Mouse (Mus musculus): ENCODE data around the gene 4930452B06Rik. TPM values are rescaled to one million over a fixed set of nuclear protein-coding genes. Genes with fewer than 3 reads are reported as not detected.

Gene 4930452B06Rik
- polyA plus RNA-seq, 1 experiment from 2014 or later = 14.3 TPM

DNA sequence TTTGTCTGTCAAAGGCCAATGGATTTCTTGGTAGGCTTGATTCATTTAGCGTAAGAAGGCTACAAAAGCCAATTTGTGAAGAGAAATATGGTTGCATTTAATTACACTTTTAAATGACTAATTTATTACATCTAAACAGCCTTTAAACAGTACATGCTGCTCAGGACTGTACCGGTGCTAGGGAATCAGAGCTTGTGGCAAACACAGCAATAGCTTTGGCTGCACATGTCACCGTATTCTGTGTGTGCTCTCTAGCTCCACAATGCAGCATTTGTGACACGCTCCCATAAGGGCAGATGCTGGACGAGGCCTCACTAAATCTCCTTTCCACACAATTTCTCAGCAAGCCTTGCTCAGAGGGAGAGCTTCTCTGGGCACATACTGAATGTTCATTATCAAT lies 187.9 kb downstream of the 4930452B06Rik start:
- no peak overlapping the region for H3K4me2 ChIP-seq (replicated peaks; ENCODE audit: low read depth, low read length)
- WGBS = 79% methylated on average over 5 of the region's 5 CpGs
- no peaks in the 10 kb centered on the region for H3K4me1 ChIP-seq (ENCODE audit: control insufficient read depth, insufficient read depth, low read length)
- no peak overlapping the region for H3K4me3 ChIP-seq (ENCODE audit: low read depth, low read length)
- H3K27ac ChIP-seq (ENCODE audit: low read length) = no peak overlapping the region
- no peak overlapping the region for H3K9ac ChIP-seq (replicated peaks; ENCODE audit: low read depth, low read length)
- no peaks in the 10 kb centered on the region for H3K27me3 ChIP-seq (ENCODE audit: control insufficient read depth, insufficient read depth, low read length)
- no peaks in the 10 kb centered on the region for H3K9me3 ChIP-seq (ENCODE audit: control insufficient read depth, low read depth, low read length)
- H3K36me3 ChIP-seq (ENCODE audit: control insufficient read depth, insufficient read depth, low read length) = no peaks in the 10 kb centered on the region
- no peak for ATAC-seq (ENCODE audit: insufficient number of reproducible peaks, insufficient read depth, low FRiP score, low read depth)

DNA sequence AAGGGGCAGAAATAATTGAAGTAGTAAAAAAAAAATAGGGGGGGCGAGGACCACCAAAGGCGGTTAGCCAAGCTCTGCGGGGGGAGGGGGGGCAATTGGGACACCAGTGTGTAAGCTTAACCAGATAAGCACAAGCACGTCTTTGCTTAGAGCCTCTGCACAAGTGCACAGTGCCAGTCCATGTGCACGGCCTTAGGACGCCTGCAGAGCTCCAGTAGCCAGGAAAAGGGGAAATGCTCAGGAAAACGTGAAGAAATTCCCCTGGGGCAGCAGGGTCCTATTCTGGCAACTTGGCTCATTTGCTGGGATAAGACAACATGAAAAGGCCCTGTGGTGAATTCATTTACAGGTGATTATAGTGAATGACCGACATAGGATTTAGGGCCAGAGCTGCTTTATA lies 188.7 kb downstream of the 4930452B06Rik start:
- H3K27ac ChIP-seq (ENCODE audit: low read length) = no peak overlapping the region
- ATAC-seq (ENCODE audit: insufficient number of reproducible peaks, insufficient read depth, low FRiP score, low read depth) = no peak

DNA sequence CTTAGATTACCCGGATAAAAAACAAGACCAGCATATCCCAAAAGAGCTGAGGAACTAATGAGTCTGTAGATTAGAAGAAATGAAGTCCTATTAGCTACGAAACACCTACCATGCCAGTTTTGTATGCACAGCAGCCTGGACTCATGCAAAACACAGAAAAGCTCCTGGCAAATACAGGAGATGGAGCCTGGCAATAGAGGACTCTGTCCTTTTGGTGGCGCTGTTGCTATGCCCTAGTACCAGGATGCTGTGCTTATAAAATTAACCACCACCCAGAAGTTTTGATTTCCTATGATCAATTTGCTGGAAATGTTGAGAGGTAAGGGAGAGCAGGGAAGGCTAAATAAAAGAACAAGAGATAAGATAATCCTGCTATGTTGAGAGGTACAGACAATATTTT lies 189.4 kb downstream of the 4930452B06Rik start:
- Histone ChIP-seq H3K27me3 (ENCODE audit: control insufficient read depth, insufficient read depth, low read length) (no peaks in the 10 kb centered on the region), H3K9me3 (ENCODE audit: control insufficient read depth, low read depth, low read length) (no peaks in the 10 kb centered on the region), H3K9ac (replicated peaks; ENCODE audit: low read depth, low read length) (no peak overlapping the region), H3K4me1 (ENCODE audit: control insufficient read depth, insufficient read depth, low read length) (no peaks in the 10 kb centered on the region), H3K4me3 (ENCODE audit: low read depth, low read length) (no peak overlapping the region), H3K4me2 (replicated peaks; ENCODE audit: low read depth, low read length) (no peak overlapping the region), H3K27ac (ENCODE audit: low read length) (no peak overlapping the region), H3K36me3 (ENCODE audit: control insufficient read depth, insufficient read depth, low read length) (no peaks in the 10 kb centered on the region)
- WGBS = 72% methylated on average over 3 of the region's 3 CpGs
- ATAC-seq (ENCODE audit: insufficient number of reproducible peaks, insufficient read depth, low FRiP score, low read depth) = no peak

More for the DNA sequence above, 188.7 kb downstream of the 4930452B06Rik start:
- H3K4me3 ChIP-seq (ENCODE audit: low read depth, low read length) = no peak overlapping the region
- no peaks in the 10 kb centered on the region for H3K27me3 ChIP-seq (ENCODE audit: control insufficient read depth, insufficient read depth, low read length)
- 79% methylated on average over 8 of the region's 8 CpGs for WGBS
- no peak overlapping the region for H3K9ac ChIP-seq (replicated peaks; ENCODE audit: low read depth, low read length)
- no peaks in the 10 kb centered on the region for H3K4me1 ChIP-seq (ENCODE audit: control insufficient read depth, insufficient read depth, low read length)
- no peak overlapping the region for H3K4me2 ChIP-seq (replicated peaks; ENCODE audit: low read depth, low read length)
- H3K9me3 ChIP-seq (ENCODE audit: control insufficient read depth, low read depth, low read length) = no peaks in the 10 kb centered on the region
- H3K36me3 ChIP-seq (ENCODE audit: control insufficient read depth, insufficient read depth, low read length) = no peaks in the 10 kb centered on the region

DNA sequence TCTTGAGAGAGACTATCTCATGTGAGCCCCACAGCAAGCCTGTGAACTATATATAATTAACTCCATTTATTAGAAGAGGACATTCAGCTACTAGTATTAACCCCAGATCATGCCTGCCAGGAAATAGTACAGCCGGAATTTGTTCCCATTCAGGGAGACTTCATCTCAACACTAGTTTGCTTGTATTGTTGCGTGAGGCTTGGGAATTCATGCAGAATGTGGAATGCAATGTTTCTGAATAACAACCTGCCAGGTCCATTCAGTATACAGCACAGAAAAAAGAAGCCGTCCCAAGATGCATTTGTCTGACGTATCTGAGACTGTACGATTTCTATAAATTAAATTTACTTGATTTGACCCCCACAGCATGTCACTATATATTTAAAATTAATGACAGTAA lies 190.2 kb downstream of the 4930452B06Rik start:
- Histone ChIP-seq H3K36me3 (ENCODE audit: control insufficient read depth, insufficient read depth, low read length) (no peaks in the 10 kb centered on the region), H3K4me2 (replicated peaks; ENCODE audit: low read depth, low read length) (no peak overlapping the region), H3K27me3 (ENCODE audit: control insufficient read depth, insufficient read depth, low read length) (no peaks in the 10 kb centered on the region), H3K9ac (replicated peaks; ENCODE audit: low read depth, low read length) (no peak overlapping the region), H3K27ac (ENCODE audit: low read length) (no peak overlapping the region), H3K4me1 (ENCODE audit: control insufficient read depth, insufficient read depth, low read length) (no peaks in the 10 kb centered on the region), H3K4me3 (ENCODE audit: low read depth, low read length) (no peak overlapping the region), H3K9me3 (ENCODE audit: control insufficient read depth, low read depth, low read length) (no peaks in the 10 kb centered on the region)
- no peak for ATAC-seq (ENCODE audit: insufficient number of reproducible peaks, insufficient read depth, low FRiP score, low read depth)
- 82% methylated on average over 5 of the region's 5 CpGs for WGBS

DNA sequence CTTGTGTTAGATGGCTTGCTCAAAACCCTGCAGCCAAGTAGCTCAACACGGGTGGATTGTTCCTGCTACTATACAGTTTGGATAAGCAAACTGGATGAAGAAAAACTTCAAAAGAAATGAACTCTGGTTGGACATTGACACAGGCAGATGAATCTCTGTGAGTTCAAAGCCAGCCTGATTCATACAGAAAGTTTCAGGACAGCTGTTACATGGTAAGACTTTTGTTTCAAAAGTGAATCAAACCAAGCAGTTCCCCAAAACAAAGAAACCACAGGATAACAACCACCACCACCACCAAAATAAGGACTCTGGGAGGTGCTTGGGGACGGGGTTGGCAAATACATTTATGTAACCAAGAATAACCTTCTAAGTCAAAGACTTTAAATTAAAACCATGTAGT lies 193.2 kb downstream of the 4930452B06Rik start:
- 75% methylated on average over 2 of the region's 2 CpGs for WGBS
- H3K4me2 ChIP-seq (replicated peaks; ENCODE audit: low read depth, low read length) = no peak overlapping the region
- no peak for ATAC-seq (ENCODE audit: insufficient number of reproducible peaks, insufficient read depth, low FRiP score, low read depth)
- no peak overlapping the region for H3K9ac ChIP-seq (replicated peaks; ENCODE audit: low read depth, low read length)
- H3K36me3 ChIP-seq (ENCODE audit: control insufficient read depth, insufficient read depth, low read length) = no peaks in the 10 kb centered on the region
- H3K27me3 ChIP-seq (ENCODE audit: control insufficient read depth, insufficient read depth, low read length) = no peaks in the 10 kb centered on the region
- no peak overlapping the region for H3K27ac ChIP-seq (ENCODE audit: low read length)
- no peak overlapping the region for H3K4me3 ChIP-seq (ENCODE audit: low read depth, low read length)
- no peaks in the 10 kb centered on the region for H3K9me3 ChIP-seq (ENCODE audit: control insufficient read depth, low read depth, low read length)
- H3K4me1 ChIP-seq (ENCODE audit: control insufficient read depth, insufficient read depth, low read length) = no peaks in the 10 kb centered on the region

DNA sequence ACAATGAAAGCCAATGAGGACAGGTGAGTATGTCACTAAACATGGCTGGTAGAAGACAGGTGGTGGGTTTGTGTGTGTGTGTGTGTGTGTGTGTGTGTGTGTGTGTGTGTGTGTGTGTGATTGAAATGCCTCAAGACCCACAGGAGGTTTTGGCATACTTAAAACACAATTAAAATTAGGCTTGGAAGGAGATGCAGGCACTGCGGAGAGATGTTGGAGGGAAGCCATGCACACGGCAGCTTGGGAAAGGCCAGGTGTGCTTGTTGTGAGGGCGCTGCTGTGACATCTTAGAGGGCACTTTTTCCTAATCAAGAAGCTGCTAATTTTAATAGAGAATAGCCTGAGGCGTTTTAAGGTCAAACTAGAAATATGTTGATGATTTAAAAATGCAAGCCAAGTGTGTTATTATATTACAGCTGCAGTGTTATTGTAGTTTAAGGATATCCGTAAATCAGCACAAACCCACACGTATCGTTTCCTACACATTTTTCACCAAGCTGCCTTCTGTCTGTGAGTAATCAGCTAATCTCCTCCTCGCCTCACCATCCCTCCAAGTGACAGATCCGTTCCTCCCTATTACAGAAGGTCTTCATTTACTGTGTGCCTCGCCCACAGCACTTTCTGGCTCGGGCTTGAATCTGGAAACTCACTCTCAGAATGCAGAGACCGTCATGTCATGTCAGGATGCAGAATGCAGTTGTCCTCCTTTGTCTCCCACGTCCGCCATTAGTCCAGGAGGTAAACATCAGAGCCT lies 201.5 kb downstream of the 4930452B06Rik start:
- no peak for ATAC-seq (ENCODE audit: insufficient number of reproducible peaks, insufficient read depth, low FRiP score, low read depth)
- H3K4me1 ChIP-seq (ENCODE audit: control insufficient read depth, insufficient read depth, low read length) = no peaks in the 10 kb centered on the region
- no peaks in the 10 kb centered on the region for H3K9me3 ChIP-seq (ENCODE audit: control insufficient read depth, low read depth, low read length)

DNA sequence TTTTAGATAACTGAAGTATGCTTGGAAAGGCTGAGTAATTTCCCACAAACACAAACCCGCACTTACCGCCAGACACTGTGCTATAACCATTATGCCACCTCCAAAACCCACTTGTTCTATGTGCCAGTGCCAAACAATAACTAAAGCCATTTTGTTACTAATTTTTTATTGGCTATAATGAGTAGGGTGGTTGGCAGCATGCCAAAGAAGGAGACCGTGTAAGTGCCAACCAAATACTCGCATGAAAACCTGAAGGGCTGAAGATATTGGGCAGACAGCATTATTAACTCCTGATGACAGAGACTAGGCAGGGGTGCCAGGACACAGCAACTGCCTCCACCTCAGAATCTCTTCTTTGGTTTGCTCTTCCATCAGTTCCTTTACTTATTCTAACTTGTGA lies 203.1 kb downstream of the 4930452B06Rik start:
- Histone ChIP-seq H3K4me1 (ENCODE audit: control insufficient read depth, insufficient read depth, low read length) (no peaks in the 10 kb centered on the region), H3K4me2 (replicated peaks; ENCODE audit: low read depth, low read length) (no peak overlapping the region), H3K4me3 (ENCODE audit: low read depth, low read length) (no peak overlapping the region), H3K27me3 (ENCODE audit: control insufficient read depth, insufficient read depth, low read length) (no peaks in the 10 kb centered on the region), H3K27ac (ENCODE audit: low read length) (no peak overlapping the region), H3K9me3 (ENCODE audit: control insufficient read depth, low read depth, low read length) (no peaks in the 10 kb centered on the region), H3K9ac (replicated peaks; ENCODE audit: low read depth, low read length) (no peak overlapping the region), H3K36me3 (ENCODE audit: control insufficient read depth, insufficient read depth, low read length) (no peaks in the 10 kb centered on the region)
- WGBS = 71% methylated on average over 4 of the region's 4 CpGs
- no peak for ATAC-seq (ENCODE audit: insufficient number of reproducible peaks, insufficient read depth, low FRiP score, low read depth)

More for the DNA sequence above, 201.5 kb downstream of the 4930452B06Rik start:
- H3K27me3 ChIP-seq (ENCODE audit: control insufficient read depth, insufficient read depth, low read length) = no peaks in the 10 kb centered on the region
- no peak overlapping the region for H3K4me2 ChIP-seq (replicated peaks; ENCODE audit: low read depth, low read length)
- no peaks in the 10 kb centered on the region for H3K36me3 ChIP-seq (ENCODE audit: control insufficient read depth, insufficient read depth, low read length)
- no peak overlapping the region for H3K27ac ChIP-seq (ENCODE audit: low read length)
- H3K9ac ChIP-seq (replicated peaks; ENCODE audit: low read depth, low read length) = no peak overlapping the region
- H3K4me3 ChIP-seq (ENCODE audit: low read depth, low read length) = no peak overlapping the region
- 48% methylated on average over 14 of the region's 14 CpGs for WGBS

DNA sequence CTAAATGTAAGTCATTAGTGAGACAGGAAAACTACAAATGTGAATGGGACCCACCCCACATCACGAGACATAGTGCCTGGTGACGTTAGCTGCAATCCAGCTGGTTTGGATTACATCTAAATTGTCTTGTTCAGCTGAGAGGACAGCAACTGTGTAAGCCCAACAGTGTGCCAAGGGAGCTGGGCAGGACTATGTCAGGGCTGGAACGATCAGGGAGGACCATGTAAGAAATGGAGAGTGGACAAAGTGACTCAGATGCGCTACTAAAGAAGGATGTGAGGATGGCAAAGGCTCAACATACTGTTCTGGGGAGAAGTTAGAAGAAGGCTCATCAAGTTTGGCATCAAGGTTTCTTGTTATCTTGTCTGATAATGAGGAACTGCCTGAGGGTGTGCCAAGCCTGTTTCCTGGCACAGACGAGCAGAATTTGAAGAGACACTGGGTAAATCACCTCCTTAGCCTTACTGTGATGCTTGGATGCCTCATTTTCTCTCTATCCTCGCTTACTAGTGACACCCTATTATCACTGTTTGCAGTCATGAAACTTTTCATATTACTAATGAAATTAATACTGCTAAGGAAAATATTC lies 203.6 kb downstream of the 4930452B06Rik start:
- Histone ChIP-seq H3K4me2 (replicated peaks; ENCODE audit: low read depth, low read length) (no peak overlapping the region), H3K4me3 (ENCODE audit: low read depth, low read length) (no peak overlapping the region), H3K27me3 (ENCODE audit: control insufficient read depth, insufficient read depth, low read length) (no peaks in the 10 kb centered on the region), H3K27ac (ENCODE audit: low read length) (no peak overlapping the region), H3K36me3 (ENCODE audit: control insufficient read depth, insufficient read depth, low read length) (no peaks in the 10 kb centered on the region), H3K4me1 (ENCODE audit: control insufficient read depth, insufficient read depth, low read length) (no peaks in the 10 kb centered on the region), H3K9me3 (ENCODE audit: control insufficient read depth, low read depth, low read length) (no peaks in the 10 kb centered on the region), H3K9ac (replicated peaks; ENCODE audit: low read depth, low read length) (no peak overlapping the region)
- no peak for ATAC-seq (ENCODE audit: insufficient number of reproducible peaks, insufficient read depth, low FRiP score, low read depth)
- 81% methylated on average over 6 of the region's 6 CpGs for WGBS

Data from stomach, embryonic 14.5 days (tissue).